Mouse (Mus musculus): ENCODE measurements at regions not wholly inside any gene's neighbourhood (a gene's known extent, or its start where the extent isn't known, plus 50 kb on each side); places are given as distances from the start of the nearest gene placed in this dataset.

DNA sequence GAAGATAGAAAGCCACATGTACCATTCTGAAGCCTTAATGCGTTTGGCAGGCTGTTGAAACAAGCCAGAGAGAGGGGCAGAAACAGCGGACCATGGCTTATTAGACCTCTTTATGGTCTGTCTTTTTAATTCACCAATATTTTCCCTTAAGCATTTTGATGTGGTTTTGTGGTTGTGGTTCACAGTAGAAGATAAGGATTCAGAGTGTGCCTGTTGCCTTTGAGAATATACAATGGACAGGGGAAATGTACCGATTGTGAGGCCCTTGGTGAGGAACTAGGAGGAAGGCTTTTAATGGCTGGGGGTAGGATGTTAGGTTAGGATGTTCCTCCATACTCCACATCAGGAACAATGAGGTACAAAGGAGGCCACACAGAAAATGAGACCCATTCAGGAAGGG is 182.0 kb downstream of the Pdgfra start:
- no peak for ATAC-seq (ENCODE audit: extremely low read depth, insufficient number of reproducible peaks, low FRiP score, poor library complexity, severe bottlenecking)

DNA sequence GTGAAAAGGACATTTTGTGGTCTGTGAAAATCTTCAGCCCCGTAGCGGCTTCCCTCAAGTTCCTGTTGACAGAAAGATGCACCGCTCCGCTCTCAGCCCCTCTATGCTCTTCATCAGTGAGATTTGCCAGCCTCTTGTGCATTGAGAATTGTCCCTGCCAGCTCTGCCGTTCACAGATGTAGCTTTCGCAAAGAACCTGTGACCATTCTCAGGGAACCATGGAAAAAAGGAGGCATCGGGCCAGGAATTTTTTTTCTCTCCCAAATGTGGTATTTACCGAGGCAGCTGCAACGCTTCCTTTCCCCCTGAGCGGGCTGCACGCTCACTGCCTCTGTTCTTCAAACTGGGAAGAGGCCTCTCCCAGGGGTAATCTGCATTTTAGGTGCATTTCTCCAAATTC is 184.4 kb downstream of the Pdgfra start:
- ATAC-seq (ENCODE audit: extremely low read depth, insufficient number of reproducible peaks, low FRiP score, poor library complexity, severe bottlenecking) = no peak

DNA sequence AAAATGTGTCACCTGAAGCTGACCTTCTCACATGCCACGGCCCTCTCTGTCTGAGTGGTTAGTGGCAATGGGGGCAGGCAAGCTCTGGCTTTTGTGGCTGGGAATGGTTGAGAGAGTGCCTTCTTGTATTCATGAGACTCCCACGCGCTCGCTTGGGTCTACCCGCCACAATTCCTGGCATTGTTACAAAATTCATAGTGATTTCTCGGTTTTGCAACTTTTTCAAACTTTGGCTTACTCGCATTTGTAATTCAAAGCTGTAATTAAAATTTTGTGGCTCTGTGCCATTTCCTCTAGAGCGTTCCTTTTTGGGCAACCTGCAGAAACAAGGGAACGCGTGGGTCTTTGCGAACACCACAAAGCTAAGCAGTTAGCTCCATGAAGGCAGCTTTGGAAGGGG is 186.3 kb downstream of the Pdgfra start:
- no peak for ATAC-seq (ENCODE audit: extremely low read depth, insufficient number of reproducible peaks, low FRiP score, poor library complexity, severe bottlenecking)

DNA sequence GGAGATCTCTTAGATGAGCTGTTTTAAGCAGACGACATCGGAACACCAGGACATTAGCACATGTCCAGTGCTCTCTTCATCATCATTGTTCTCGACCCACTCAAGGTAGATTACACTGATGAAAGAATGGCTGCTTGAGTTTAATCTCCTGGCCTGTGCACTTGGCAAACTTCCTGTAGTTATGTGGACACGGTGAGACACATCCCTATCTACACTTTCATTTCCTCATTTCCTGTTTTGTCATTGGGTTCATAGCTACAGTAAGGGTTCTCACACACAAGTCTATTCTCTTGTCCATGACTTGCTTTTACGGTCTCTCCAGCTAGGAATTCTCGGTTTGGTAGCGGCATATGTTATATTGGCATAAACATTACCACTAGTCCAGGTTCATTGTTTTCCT is 190.5 kb downstream of the Pdgfra start:
- no peak for ATAC-seq (ENCODE audit: extremely low read depth, insufficient number of reproducible peaks, low FRiP score, poor library complexity, severe bottlenecking)

DNA sequence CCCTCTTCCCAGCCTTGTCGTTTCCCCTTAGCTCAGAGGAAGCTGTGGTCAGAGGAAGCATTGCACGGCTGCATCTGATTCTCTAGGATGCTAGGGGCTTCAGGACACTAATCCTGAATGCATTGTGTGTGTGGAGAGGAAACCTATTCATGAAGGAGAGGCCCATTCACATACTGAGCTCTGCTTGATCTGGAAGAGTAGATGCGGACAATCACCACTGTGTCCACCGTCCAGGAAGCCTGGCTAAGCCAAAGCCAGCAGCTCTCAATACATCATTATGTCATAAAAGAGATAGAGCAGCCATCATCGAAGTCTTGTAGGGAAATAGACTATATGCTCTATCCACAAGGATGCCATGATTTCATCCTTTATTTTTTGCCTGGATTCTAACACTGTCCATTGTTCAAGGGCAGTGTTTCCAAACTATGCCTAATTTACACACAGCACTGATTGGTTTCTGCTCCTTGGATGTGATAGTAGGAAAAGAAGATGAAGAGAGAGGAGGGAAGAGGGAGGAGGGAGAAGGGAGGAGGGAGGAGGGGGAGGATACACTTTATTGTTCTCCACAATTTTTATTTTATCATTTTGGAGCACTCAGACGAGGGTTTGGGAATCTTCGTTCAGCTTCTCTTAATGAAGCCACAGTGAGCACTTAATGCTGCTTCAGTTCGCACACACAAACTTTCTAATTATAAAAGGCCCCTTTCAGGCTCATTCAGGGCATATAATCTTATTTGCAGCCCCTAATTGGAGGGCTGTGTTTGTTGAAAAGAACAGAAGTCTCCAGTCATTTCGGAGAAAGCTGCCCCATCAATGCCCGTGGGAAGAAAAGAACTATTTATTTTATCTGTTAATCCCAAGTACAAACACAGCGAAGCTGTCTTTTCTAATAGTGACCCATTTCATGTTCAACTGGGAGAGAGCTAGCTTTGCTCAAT is 195.0 kb downstream of the Pdgfra start:
- ATAC-seq (ENCODE audit: extremely low read depth, insufficient number of reproducible peaks, low FRiP score, poor library complexity, severe bottlenecking) = no peak

DNA sequence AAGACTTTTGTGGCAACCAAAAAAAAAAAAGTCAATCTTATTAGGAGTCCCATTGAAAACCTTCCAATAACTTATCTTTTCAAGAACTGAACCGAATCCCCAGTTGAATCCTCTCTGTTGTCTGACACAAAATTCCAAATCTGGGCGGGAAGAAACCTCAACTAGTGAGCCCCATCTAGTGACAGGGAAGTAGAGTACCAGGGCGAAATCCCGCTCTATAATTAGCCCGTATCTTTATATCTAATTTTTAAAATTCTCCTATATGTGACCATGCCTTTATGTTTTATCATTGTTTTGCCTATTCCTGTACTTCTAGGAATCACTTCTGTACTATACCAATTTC is 195.7 kb downstream of the Pdgfra start:
- no peak for ATAC-seq (ENCODE audit: extremely low read depth, insufficient number of reproducible peaks, low FRiP score, poor library complexity, severe bottlenecking)

DNA sequence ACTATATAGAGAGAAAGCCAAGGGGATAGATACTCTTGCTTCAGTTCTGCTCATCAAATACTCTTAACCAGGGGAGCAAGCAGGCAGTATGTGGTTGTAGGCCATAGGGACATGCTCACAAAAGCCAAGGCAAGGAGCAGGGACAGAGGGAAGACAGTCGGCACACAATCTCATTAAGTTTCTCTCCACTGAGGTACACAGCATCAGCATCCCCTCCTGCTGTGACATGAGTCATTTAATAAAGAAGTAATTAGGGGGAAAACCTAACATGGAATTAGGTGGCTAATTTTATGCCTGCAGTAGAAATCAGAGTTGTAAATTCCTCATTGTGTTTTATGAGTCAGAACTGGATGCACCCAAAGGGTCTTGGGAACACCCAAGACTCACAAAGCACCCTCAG is 203.2 kb downstream of the Pdgfra start:
- ATAC-seq (ENCODE audit: extremely low read depth, insufficient number of reproducible peaks, low FRiP score, poor library complexity, severe bottlenecking) = no peak

DNA sequence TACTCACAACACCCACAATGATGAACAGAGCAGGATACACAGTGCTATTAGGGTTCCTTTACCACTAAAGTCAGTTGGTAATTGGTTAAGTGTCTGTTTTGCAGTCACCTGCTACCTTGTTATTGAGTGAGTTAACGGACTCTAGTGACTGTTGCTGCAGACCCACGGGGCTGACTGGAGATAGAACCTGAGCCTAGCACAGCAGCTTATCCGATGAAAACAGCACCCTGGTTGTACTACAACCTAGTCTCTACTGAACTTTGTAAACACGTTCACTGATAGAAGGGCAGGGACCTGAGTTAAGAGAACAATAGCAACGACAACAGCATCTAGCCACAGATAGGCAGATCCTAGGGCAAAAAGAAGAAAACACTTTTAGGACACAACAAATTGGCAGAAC is 206.8 kb downstream of the Pdgfra start:
- no peak for ATAC-seq (ENCODE audit: extremely low read depth, insufficient number of reproducible peaks, low FRiP score, poor library complexity, severe bottlenecking)

DNA sequence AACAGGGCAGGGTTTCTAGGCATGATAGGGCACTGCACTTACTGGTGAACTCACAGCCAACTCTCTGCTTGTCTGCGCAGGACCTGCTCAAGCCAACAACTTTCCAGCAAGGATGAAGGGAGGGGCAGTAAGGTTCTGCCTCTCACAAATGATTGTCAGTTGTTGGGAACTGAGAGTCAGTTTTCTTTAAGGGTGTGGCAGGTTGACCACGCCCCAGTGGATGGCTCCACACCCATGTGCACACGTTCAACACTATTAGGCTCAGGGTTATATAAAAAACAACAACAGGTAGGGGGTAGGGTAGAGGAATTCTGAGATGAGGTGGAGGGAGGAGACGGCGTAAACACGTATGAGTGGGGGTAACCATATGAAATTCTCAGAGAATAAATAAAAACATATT is 210.9 kb upstream of the Kit start:
- ATAC-seq (ENCODE audit: extremely low read depth, insufficient number of reproducible peaks, low FRiP score, poor library complexity, severe bottlenecking) = no peak

DNA sequence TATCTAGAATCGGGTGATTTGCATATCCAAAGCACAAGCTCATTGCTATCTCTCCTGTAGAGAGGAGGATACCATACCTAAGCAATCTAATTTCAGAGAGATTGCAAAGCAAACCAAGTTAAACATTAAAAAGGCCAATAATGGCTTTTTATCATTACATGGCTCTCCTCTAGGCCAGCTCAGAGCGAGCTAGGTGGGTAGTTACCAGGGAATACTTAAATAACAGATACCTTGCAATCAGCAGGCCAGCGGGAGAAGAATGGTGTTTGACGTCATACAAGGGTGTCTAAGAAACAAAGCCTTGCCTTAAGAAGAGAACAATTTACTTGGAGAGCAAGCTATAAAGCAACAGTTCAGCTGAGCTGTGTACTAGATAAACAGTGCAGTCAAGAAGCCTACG is 207.4 kb upstream of the Kit start:
- ATAC-seq (ENCODE audit: extremely low read depth, insufficient number of reproducible peaks, low FRiP score, poor library complexity, severe bottlenecking) = no peak

DNA sequence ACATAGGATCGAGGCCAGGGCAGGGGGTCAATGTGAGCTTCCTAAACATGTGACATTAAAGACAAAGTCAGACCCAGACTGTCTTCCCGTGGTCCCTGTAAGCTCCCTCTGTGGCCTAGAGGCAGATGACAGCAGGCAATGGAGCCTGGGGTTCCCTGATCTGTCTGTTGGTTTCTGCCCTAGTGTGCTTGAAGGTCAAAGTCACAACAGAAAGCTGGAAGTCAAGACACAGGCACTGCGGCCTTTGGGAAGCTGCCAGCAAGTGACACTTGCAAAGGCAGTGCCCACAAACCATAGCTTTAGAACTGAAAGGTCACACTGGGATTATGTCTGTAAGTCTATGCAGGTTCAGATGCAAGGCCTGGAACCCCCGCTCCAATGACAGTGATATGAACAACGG is 206.0 kb upstream of the Kit start:
- no peak for ATAC-seq (ENCODE audit: extremely low read depth, insufficient number of reproducible peaks, low FRiP score, poor library complexity, severe bottlenecking)

DNA sequence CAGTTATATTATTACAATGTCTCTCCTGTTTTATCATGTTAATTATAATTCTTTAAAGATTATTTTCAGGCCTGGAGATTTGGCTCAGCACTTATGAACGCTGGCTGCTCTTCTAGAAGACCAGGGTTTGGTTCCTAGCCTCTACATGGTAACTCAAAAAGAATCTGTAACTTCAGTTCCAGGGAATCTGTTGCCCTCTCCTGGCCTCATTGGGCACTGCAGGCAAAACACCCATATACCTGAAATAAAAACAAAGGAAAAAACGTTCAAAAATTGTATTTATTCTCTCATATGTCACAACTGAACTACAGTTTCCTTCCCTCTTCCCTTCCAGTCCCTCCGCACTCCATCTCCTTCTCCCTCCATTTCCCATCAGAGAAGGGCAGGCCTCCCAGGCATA is 201.9 kb upstream of the Kit start:
- ATAC-seq (ENCODE audit: extremely low read depth, insufficient number of reproducible peaks, low FRiP score, poor library complexity, severe bottlenecking) = no peak

DNA sequence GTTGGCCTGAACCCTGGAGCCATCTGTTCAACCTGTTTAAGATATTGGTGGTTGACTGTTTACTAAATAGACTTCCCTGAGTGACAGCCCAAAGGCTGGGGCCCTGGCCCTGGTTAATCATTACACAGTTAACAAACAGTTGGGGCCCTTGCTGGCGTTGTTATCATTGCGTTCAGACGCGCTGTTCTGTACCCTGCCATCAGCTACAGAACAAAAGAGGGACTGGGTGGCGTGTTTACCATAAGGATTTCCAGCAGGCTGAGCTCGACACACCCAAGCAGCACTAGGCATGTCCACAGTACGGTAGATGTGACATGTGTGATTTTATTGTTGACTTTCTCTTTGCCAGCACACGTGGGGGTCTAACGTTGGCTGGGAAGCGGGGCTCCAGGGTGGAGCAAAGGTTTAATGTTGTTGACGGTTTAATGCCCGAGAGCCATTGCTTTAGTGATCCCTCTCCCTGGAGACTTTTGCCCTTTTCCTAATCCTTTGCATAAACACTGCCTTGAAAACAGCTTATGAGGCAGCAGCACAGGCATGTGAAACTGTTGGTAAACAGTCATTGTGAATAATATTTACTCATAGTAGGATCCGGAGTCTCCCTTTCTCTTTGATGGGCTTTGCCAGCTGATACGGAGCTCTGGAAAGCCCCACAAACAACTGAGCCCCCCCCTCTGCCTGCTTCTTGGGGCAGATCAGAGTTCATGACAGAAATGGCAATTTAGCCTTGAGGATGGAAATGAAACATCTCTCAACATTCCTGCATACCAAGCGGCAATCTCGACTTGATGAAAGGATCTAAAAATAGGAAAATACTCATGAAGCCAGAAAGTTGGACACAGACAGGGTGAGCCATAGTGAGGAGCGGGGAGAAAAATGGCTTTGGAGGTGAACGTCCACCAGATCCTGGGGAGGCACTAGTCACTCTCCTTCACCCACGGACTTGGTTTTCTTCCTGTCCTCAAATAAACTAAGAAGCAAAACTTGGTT is 197.1 kb upstream of the Kit start:
- ATAC-seq (ENCODE audit: extremely low read depth, insufficient number of reproducible peaks, low FRiP score, poor library complexity, severe bottlenecking) = no peak

DNA sequence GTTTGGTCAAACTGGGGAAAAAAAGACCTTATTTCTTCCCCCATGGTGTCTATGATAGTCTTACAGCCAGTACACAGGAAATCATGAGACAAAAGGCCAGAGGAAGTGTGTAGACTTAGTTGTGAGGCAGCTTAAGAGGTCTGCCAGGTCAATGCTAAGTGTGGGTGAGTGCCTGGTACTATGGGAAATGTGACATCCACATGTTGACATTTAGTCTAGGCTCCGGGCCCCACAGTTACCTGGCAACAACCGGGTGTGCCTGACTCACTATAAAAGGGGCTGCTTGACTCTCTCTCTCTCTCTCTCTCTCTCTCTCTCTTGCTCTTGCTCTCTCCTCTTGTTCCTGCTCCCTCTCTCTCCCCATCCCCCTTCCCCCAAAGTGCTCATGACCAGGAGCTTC is 196.1 kb upstream of the Kit start:
- ATAC-seq (ENCODE audit: extremely low read depth, insufficient number of reproducible peaks, low FRiP score, poor library complexity, severe bottlenecking) = no peak

DNA sequence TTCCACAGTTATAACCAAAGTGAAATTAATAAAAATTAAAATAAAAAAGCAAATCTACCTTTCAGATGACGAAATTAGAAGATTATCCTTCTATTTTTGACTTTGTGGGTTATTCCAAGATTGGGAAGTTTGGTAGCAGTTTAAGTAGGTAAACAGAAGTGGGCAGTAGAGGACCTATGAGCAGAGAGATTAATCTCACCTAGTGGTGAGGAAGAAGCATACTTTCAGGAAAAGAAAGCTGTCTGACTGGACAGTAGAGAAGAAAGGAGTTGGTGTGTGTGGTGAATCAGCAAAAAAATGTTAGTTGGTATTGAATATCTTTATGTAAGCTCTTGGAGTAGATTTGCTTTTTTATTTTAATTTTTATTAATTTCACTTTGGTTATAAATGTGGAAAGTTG is 194.4 kb upstream of the Kit start:
- no peak for ATAC-seq (ENCODE audit: extremely low read depth, insufficient number of reproducible peaks, low FRiP score, poor library complexity, severe bottlenecking)

DNA sequence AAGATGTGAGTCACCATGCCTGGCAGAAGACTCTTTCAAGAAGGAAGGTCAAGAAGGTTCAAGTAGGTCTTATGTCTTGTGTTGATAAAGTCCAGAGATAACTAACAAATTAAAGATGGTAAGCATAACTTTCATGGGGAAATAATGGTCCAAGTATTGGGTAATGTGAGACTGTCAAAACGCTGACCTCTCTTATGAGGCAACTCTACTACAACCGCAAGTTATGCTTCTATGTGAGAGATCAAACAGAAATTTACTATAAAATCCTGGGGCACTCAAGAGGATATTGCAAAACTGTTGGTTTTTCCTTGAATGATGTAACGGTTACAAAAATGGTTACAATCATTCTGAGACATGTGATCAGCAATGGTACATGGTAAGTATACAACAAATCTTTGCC is 192.6 kb upstream of the Kit start:
- ATAC-seq (ENCODE audit: extremely low read depth, insufficient number of reproducible peaks, low FRiP score, poor library complexity, severe bottlenecking) = 0 out of 2 replicates have a peak, but pooled peaks have one; percentile 30

DNA sequence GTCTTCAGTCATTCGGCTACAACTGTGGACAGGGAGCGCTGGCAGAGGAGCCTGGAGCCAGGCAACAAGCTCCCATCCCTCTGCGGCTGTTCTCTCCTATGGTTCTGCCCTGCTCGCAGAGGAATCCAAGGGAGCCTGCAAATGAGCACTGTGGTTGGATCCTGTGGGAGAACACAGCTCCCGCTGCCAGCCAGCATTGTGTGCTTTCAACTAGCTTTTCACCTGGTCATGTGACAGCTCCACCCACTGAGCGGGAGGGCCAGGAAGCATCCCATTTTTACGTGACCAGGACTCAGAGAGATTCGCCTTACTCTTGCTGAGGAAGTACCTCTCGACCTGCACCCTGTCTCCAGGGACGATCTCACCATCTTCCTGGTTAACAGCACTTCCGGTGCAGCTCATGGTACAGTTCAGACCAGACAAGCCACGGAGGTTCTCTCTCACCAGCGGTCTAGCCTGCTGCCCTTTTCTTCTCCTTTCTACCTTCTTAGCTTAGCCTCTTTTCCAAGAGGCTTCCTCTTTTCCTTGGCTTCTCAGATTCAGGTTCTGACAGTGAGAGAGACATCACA is 186.7 kb upstream of the Kit start:
- ATAC-seq (ENCODE audit: extremely low read depth, insufficient number of reproducible peaks, low FRiP score, poor library complexity, severe bottlenecking) = no peak

DNA sequence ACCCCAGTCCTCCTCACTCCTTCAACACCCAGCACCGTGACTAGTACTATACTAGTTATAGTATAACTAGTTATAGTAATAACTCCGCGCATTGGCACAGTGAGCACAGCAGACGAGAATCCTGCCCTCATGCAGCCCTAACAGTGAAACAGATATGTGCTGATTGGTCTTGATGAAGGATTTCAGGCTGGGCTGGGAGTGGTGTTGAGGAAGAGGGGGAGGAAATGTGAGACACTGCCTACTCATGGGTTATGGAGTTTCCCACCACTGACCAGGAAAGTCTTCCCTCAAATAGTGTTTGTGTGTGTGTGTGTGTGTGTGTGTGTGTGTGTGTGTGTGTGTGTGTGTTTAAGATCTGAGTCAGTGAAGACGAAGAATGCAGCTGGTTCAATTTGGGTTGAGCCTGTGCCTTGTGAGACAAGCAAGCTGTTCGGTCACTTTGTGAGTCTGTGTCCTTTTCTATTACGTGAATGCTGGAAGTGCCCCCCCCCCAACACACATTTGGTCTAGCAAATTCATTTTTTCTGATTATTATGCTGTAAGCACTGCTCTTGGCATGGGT is 185.9 kb upstream of the Kit start:
- no peak for ATAC-seq (ENCODE audit: extremely low read depth, insufficient number of reproducible peaks, low FRiP score, poor library complexity, severe bottlenecking)

DNA sequence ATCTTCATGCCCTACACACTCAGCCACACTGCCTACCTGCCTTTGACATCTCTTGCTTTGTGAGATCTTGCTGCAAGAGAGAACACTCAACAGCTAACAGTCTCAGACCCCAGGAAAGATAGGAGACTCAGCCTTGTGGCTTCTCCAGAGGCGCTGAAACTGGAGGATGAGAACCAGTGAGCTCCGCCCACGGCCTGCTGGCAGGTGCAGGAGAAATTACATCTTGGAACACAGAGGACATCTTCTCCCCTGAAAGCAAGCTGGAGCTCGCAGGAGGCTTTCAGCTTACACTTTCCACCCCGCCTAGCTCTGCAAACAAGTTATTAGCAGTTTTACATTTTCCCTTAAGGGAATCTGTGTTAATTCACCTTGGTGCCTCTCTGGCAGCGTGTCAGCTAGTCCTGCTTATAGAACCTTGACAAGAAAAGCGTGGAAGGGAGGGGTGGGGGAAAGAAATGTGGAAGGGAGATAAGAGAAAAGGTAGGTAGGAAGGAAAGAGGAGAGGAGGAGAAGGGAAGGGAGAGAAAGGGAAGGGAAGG is 185.2 kb upstream of the Kit start:
- ATAC-seq (ENCODE audit: extremely low read depth, insufficient number of reproducible peaks, low FRiP score, poor library complexity, severe bottlenecking) = no peak

All from neutrophil, adult 5-6 weeks (primary cell).